Mouse (Mus musculus) lung, adult 2 months (tissue): ENCODE measurements around the gene Akap6.

Experiments
- CTCF ChIP-seq: fragments of 200-500 bp; IDR thresholded peaks from 2 replicates; pipeline ENCODE4 v1.5.1; 2011; ENCODE audit warnings: mild to moderate bottlenecking, low read length, control low read depth; ENCODE audit not compliant: insufficient read depth
- POLR2A ChIP-seq: fragments of 200-500 bp; IDR thresholded peaks from 2 replicates; pipeline ENCODE4 v1.6.1; 2011; ENCODE audit warnings: low read depth, mild to moderate bottlenecking, control low read depth, low read length, borderline replicate concordance; ENCODE audit errors: extremely low read depth

- TF ChIP-seq CTCF (no peak), POLR2A (no peak)
These were observed 135.6 kb downstream of the Akap6 start for GRCm38 (mm10) chr12:52834781-52835279.
